Mouse (Mus musculus) ES-Bruce4 (cell line): ENCODE measurements around the gene Hnrnpul1.

Source experiments
- EP300 ChIP-seq: IDR thresholded peaks from 2 replicates; pipeline ENCODE4 v1.6.1; 2011; ENCODE audit warnings: low read depth, low read length; ENCODE audit not compliant: insufficient read depth
- POLR2A ChIP-seq: IDR thresholded peaks from one replicate; pipeline ENCODE4 v1.8.1; 2011; ENCODE audit warnings: low read length; ENCODE audit not compliant: insufficient read depth

- TF ChIP-seq EP300 (no peak), POLR2A (no peak)
Measured at GRCm38 (mm10) chr7:25702350-25702749, 52.2 kb downstream of the Hnrnpul1 start.
